Mouse (Mus musculus) heart, postnatal 10 days (tissue): ENCODE measurements at regions not wholly inside any gene's neighbourhood (a gene's known extent, or its start where the extent isn't known, plus 50 kb on each side); places are given as distances from the start of the nearest gene placed in this dataset.
A peak's percentile ranks its signal among the peaks of the same experiment; 100 is the strongest.

ENCODE experiments used
- DNase-seq, 2 experiments: peaks; one replicate each; pipeline ENCODE4 v3.0.0; 2021
- intact Hi-C: fragments of 180-260 bp; cut with DNase I; formaldehyde crosslinking; loops from one replicate; pipeline ENCODE4 v1.15.1; 2025

DNA sequence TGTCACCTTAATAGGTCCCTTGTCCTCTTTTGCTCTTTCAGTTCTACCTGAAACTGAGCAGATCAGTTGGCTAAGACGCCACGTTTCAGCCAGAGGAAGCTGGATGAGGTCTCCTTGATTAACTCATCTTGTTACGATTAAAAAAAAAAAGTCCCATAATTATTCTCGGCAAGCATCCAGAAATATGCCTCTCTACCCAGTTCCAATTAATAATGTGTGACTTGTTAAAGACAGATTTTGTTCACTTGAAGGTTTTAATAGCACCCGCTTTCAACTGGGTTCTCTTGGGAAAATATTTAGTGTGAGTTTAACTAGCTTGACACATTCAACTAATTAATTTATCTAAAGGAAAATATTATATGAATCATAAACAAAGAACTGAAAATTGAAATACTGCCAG is 412.0 kb downstream of the Btg1 start:
- DNase-seq, result no peak
- intact Hi-C loops, result no loop called here

DNA sequence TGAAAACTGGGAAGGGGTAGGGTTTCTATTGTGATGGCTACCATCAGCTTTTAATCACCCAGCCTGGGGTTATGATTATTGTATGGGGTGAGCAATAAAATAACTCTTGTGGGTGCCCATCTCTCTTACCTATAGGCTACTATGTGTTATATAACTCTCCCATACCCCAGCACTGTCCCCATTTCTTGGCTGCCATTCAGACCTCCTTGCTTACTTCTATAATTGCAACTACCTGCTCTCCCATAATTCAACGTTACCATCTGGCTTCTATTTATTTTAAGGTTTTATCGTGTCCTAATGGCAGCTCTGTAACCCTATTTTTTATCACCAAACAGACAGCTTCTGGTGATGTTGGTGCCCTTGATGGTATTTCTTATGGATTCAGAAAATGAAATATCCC is 414.2 kb downstream of the Btg1 start:
- intact Hi-C loops, result no loop called here

DNA sequence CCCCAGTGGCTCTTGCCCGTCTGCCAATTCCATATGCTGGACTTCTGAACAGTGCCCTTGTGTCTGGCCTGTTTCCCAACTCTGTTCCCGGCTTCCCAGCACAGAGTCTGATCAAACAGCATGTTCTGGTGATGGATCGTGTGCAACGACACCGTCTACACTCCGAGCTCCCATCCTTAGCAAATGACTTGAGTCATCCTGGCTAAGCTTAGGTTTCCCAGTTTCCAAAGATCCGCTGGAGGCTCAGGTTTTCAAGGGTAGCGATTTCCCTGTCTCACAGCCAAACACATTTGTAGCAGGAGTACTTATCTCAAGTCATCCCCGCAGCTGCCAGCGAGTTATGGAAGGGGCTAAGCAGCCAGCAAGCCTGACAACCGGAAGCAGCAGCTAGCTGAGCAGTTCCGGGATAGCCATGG is 418.6 kb downstream of the Btg1 start:
- peak; percentile 43 to 44 for DNase-seq
- intact Hi-C loops, result no loop called here

More for the DNA sequence above, 414.2 kb downstream of the Btg1 start:
- no peak for DNase-seq

DNA sequence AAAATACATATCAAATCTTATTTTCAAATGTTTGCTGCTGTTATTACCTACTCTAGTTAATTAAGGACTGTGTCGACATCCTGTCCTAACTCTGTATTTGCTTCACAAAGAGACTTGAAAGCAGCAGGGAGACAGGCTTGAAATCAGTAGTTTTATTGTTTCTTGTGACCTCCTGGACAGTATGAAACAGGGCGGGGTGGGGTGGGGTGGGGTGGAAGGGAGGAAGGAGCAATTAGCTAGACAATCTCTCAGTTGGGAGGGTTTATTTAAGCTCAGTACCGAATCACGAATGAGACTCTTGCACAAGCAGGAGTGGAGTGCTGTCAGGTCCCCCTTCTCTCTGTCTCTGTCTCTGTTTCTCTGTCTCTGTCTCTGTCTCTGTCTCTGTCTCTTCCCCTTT is 421.2 kb downstream of the Btg1 start:
- intact Hi-C loops, result no loop called here
- DNase-seq, result no peak

DNA sequence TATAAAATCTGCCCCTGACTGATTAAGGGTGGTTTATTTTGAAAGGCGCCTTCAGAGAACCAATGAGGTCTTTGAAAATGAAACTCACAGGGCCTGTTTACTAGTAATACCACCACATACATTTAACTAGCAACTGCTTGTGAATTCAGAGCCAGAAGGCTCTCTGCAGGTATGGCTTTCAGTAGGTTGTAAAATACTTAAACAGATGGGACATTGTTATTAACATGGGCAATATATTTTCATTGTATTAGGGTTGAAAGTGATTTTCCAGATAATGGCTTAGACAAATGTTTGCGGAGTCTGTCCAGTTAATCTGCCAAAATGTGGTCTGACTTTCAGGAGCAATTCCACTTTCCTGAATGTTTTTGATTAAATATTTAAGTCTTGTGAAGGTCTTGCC is 430.8 kb downstream of the Btg1 start:
- DNase-seq, result no peak
- intact Hi-C loops, result no loop called here

DNA sequence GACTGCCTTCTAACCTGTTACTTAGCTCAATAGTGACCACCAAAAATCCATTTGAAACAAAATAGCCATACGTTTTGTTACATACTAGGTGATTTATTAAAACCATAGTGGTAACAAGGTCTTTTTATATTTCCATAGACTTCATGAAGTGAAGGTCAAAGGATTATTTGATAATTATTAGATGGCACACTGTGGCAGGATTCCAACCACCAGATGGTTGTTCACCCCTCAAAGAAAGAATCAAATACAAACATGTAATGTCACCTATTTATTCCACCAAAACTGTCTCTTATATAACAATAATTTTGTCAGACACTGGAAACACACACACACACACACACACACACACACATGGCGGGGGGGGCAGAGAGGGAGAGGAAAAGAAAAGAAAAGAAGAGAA is 431.2 kb downstream of the Btg1 start:
- DNase-seq, result no peak
- intact Hi-C loops, result no loop called here

DNA sequence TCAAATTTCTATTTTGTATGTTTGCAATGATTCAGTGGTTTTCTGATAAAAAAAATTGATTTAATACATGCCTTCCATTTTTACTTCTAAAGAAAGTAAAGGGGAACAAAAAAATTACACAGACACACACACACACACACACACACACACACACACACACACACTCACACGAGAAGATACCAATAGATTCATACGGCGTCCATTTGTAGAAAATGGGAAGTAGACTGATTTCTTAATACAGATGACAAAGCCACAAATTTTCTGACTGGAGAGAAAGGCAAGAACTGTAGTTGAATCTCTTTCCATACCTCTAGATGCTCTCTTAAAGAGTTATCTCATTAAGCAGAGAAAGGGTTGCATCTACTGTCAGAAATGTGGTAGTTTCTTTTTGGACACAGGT is 424.9 kb upstream of the Dcn start:
- DNase-seq, result no peak
- intact Hi-C loops, result no loop called here

DNA sequence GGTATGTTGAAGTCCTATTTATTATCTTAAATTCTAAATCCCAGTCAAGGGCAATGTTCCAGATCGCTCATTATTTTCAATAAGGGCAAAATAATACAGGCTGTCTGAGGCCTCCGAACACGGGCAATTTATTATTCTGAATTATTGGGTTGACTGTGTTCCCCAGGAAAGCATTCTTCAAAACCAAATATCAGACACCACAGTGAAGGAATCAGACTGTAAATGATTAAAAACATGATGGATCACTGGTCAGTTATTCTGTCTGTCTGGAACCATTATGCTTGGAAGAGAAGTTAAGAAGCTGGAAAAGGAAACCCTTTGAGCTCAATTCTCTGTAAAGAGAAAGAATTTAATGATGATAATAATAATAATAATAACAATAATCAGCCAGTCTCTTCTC is 417.4 kb upstream of the Dcn start:
- no peak for DNase-seq
- intact Hi-C loops, result loop anchor here (1.0 kb wide), 1 partner anchor 16 kb away; no protein-coding TSS in a partner anchor

DNA sequence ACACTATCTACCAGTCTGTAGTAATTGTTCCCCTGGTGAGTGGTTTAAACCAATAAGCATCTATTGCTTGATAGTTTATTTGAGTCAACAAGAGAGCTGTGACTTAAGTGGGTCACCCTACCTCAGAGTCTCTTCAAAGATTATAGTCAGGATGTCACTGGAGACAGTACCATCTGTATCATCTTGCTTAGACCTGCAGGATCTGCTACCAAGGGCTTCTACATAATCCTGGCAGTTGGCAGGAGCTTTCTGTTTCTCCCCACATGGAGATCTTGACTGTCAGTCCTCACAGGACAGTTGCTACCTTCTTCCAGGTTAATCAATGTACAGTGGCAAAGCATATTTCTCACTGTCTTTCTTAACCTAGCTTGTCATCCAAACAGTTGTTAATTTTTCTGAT is 414.9 kb upstream of the Dcn start:
- intact Hi-C loops, result no loop called here
- no peak for DNase-seq

DNA sequence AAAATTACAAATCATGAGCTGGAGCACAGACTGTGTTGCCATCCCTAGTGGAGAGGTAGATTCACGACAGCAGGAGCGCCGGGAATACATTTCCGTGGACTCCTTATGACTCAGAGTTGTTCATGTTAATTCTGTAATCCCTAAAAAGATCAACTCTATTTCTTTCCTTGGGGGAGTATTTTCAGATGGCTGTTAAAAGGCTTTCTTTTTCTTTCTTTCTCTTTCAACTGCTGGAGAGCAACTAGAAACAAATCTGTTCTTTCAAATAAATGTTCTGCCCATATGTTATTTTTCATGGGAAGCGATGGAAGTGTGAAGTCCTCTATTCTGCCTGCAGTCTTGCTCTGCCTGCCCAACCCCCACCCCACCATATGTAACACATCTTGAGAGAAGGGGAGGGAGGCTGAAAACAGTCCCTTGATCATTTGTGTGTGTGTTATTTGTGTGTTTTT is 401.4 kb upstream of the Dcn start:
- intact Hi-C loops, result no loop called here

DNA sequence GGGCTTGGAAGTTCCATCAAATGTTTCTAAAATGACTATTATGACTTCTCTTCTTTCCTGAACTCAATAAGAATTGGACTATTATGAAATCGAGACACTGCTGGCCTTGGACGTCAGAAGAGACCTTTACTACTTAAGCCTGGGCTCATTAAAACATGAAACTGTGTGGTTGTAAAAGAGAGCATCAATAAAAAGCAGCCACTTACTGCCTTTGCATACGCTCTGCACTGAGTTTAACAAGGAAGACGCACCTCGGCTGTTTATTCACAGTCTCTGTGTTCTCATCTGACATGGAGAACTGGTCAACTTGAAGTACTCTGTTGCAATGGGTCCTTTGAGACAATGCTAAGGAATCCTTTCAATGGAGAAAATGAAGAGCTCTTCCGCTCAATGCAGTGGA is 399.8 kb upstream of the Dcn start:
- intact Hi-C loops, result no loop called here
- DNase-seq, result no peak

More for the DNA sequence above, 401.4 kb upstream of the Dcn start:
- no peak for DNase-seq

DNA sequence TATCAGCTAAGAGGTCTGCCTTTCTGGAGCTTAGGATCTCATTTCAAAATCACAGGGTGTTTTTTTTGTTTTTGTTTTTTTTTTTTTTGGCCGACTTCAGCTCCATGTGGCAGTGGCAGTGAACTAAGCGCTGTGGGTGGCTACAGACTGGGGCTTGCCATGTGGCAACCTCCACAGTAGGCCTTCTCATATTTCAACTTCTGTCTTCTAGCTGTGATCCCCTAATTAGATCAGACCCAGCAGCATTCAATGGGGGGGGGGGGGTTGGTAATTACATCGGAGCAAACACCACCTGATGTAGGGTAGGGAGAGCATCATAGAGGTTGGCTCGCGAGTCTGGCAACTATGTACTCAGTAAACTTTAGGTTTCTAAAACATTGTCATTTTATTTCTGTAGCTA is 392.1 kb upstream of the Dcn start:
- DNase-seq, result no peak
- intact Hi-C loops, result no loop called here

DNA sequence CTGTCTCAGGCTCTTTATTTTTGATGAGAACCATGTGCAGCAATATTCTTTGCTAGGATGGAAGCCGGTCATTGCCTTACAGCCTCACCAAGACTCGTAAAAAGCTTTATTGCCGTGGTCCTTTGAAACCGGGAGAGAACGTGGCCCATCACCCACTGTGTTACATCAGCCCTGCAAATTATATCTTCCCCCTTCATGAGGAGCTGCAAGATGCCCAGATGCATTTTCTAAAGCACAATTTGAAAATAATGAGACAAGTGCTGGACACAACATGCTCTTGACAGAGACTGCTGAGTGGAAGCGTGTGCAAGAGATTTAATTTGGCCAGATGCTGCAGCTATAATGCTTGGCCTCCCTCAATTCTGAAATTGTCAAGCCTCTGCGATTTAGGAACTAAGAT is 389.2 kb upstream of the Dcn start:
- no peak for DNase-seq
- intact Hi-C loops, result no loop called here

DNA sequence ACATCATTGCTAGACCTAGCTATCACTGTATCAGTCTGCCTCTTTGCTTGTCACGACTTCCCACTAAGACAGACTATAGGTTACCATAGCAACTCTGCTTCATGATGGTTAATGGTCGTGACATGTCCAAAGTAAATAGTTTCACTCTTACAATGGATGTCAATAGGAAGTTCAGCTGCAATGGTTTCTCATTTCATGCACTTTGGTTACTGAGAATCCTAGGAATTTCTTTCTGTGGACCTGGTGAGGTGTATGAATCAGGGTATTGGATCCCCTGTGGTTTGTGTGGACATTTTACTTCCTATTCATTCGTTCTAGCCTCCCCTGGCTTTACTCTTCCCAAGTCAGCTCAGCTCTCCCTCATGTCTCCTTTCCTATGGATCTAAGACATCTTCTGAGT is 385.5 kb upstream of the Dcn start:
- intact Hi-C loops, result no loop called here
- no peak for DNase-seq

DNA sequence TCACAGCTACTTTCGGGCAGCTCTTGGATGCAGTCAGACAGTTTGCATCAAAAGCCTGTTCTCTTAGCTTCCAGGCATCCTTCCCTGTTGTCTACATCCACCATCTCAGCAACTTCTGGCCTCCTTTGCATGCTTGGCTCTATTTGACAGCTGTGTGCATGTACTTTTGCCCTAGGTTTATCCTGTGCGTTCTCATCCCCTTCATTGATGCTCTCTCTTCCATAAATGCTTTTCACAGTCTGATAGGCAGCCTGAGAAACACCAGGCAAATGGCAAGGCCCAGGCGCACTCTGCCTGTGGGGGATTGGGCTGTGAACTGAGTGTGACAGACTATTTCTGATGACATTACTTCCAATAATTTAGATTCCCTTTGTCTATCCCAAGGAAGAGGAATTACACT is 364.9 kb upstream of the Dcn start:
- intact Hi-C loops, result no loop called here
- DNase-seq, result no peak

DNA sequence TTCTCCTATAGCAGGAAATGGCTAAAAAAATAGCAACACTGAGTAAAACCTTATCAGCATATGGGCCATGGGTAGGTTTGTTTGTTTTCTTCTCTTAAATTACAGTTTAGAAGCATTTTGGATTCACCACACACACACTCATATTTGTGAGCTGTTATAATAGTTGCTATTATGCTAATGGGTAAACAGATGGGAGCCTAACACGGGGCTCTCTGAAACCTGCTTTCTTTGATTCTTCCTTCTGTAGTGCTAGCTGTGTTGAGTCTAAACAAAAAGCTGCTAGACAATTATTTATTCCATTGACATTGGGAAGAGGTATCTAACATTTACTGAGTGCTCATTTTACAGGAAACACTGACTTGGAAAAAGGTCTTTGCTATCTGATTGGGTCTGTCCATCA is 356.7 kb upstream of the Dcn start:
- intact Hi-C loops, result no loop called here

DNA sequence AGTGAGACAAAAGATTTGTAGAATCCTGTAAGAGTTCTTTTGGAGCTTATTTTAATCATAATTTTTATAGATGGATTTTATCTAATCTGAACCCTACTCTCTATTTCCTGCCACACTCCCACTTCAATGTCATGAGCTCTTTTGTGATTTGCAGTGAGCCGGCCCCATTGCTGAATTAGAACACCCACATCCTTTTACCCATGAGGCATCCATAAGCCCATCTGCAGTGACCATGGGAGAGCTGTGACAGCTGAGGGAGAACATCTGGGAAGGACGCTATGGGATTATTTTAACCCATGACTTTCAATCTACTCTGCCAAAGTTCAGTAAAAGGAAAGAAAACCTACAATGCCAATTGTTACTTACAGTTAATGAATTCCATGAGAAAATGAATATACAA is 337.8 kb upstream of the Dcn start:
- intact Hi-C loops, result no loop called here
- DNase-seq, result peak; percentile 18 to 20

More for the DNA sequence above, 356.7 kb upstream of the Dcn start:
- DNase-seq, result no peak

DNA sequence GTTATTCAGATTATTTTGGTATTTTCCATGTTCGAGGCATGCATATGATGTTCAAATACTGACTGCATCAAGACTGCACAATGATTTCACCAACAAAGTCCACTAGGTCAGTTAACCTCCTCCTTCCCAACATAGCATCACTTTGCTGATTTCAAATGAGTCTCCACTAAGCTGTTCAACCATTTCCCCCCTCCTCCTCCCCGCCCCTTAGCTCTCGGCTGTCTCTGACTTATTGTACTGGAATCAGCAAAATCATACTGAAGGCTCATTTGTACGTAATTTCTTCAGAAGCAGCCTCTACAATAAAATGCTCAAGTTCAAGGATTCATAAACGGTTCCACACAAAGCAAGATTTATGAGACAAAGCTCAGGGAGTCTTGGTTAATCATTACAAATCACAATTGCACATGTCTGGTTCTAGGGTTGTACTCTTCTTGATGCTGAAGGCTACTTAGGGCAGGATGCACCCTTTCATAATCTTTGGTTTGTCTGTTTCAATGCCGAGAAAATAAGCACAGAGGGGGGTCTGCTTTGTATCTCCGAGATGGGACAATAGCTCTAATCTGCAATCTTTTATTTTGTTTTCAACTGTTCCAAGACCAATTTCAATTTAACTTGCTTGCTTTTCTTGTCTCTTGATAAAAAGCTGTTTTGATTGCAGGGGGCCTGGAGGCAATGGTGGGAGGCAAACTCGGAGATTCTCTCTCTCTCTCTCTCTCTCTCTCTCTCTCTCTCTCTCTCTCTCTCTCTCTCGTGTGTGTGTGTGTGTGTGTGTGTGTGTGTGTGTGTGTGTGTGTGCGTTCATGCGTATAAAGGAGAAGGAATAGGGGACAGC is 320.6 kb upstream of the Dcn start:
- intact Hi-C loops, result no loop called here
- no peak for DNase-seq

DNA sequence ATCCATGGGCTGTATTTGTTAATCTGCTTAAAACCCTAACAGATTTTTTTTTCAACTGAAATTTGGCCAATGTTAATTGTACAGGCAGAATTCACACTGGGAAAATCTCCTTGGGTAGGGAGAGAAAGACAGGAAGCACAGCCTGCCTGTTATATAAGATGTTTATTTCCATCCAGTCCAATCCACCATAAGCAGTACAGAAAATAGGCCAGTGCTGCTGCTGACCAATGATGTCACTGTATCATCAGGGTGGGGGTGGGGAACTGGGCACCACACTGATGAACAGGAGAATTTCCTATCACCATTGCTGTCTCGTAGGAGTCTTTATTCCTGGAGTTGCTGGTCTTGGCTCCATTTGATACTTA is 320.0 kb upstream of the Dcn start:
- DNase-seq, result no peak
- intact Hi-C loops, result no loop called here

DNA sequence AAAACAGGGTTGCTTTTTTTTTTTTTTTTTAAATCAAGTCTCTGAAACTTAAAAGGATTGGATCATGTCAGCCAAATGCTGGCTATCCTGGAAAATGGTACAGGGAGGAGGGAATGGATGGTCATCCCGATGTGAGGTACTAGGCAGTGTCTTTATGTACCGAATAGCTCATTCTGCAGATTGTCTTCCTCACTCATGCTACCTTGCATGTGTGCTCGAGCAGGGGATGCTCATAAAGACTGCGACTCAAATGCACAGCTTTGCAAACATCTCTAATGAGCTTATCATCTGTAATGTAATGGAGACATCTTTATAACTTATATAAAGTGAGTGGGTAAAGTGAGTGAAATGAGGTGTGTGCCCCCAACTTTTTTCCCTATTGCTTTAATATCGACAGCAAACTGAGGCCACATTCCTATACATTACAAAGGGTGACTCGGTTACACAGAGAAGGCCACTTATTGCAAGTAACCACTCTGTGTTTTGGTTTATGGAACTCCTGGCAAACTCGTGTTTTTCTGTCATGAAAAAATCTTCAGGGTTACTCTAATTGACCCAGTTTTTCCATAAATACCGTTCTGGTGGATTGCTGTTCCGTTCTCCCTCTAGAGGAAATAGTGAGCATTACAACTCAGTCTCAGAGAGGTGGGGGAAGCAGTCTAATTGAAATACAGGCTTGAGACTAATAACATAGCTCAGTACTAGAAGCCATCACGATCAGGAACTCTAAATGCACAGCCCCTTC is 319.4 kb upstream of the Dcn start:
- intact Hi-C loops, result loop anchor here (5.0 to 10.0 kb wide), 4 partner anchors 152 to 1025 kb away; partner anchors contain the start of gene Gm5426
- peak; percentile 44 to 66 for DNase-seq

DNA sequence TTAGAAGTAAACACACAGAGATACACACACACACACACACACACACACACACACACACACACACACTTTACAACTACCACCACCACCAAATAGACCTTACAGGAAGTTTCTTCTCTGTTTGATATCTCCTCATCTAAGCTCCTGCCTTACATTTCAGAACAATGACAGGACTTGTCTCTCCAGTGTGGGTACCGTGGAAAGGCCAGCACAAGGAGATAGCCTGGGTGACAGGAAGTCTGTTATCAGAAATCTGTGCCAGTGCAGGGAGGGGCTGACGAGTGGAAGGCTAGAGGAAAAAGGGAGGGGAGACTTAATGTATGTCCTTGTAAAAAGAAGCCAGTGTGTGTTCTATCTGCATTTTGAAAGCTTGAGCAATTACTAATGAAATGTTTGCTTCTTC is 318.5 kb upstream of the Dcn start:
- DNase-seq, result no peak
- intact Hi-C loops, result loop anchor here (5.0 to 10.0 kb wide), 4 partner anchors 151 to 1026 kb away; partner anchors contain the start of gene Gm5426

DNA sequence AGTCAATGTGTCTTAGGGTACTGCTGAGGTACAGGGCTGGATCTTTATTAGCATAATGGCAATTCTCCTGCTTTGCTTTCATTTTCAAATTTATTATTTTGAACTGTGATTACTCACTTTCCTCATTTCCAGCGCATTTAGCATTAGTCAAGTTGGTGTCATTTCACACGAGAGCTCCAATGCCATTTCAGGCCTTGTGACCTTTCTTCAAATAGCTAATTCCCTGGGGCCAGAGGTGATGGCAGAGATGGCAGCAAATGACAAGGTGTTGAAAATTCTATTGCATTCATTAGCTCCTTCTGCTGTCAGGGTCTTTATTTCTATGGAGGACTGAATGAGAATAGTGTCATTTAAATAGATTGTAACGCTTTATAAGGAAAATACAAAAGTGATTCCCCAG is 300.9 kb upstream of the Dcn start:
- intact Hi-C loops, result no loop called here
- DNase-seq, result no peak
